Comparison of ENCODE assay signal across 17 mouse cellular contexts in the genomic region with DNA sequence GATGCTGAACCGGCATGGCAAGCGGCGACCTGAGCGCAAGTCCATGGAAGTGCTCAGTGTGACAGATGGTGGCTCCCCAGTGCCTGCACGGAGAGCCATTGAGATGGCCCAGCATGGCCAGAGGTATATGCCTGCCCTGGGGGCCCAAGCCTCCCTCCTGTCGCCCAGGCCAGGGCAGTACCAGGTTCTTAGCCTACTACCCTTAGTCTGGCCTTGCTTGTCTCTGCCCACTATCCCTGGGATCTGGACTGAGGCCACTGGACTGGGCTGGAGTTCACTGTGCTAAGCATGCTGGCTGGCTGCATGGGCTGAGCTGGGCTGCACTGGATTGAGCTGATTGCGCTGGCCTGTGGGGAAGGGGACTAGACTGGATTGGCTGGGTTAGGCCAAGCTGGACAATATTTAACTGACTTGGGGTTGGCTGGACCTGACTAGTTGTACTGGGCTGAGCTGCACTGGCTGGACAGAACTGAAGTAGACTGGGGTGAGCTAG. TPM values are rescaled to one million over a fixed set of nuclear protein-coding genes. Genes with fewer than 3 reads are reported as not detected.
A peak's percentile ranks its signal among the peaks of the same experiment; 100 is the strongest.
DNase-seq lines count a peak whose midpoint lies in the region; ATAC-seq and TF ChIP-seq lines count a peak whose summit lies in the region.
"Had no signal": no experiment of that assay in that cellular context is flagged by ENCODE, and none has a peak within 500 bp of the region (broad histone marks: within the 10 kb centered on the region; RNA-seq: fewer than 3 reads in every experiment).

No protein-coding gene starts in this region.

- no peak overlapping the region for H3K4me2 ChIP-seq in kidney, embryonic 15.5 days
- H3K4me2 ChIP-seq in liver, embryonic 11.5 days: no peak overlapping the region
- H3K4me2 ChIP-seq in forebrain, postnatal 0 days (ENCODE audit: low read depth): no peak overlapping the region
- H3K4me2 ChIP-seq: embryonic facial prominence, embryonic 13.5 days; lung, embryonic 14.5 days; neural tube, embryonic 15.5 days had no signal

- ATAC-seq in kidney, embryonic 15.5 days (replicated peaks; ENCODE audit: low FRiP score): peak; percentile 76
- ATAC-seq in liver, embryonic 11.5 days (replicated peaks; ENCODE audit: low FRiP score): 0 out of 2 replicates have a peak, but pooled peaks have one; percentile 39
- no peak for ATAC-seq in forebrain, postnatal 0 days

- H3K4me3 ChIP-seq in kidney, embryonic 15.5 days (replicated peaks): no peak overlapping the region
- H3K4me3 ChIP-seq in liver, embryonic 11.5 days (ENCODE audit: low read depth, low read length): no peak overlapping the region
- no peak overlapping the region for H3K4me3 ChIP-seq in forebrain, postnatal 0 days (ENCODE audit: low read depth, low read length)
- H3K4me3 ChIP-seq in heart, embryonic 10.5 days: no peak overlapping the region
- H3K4me3 ChIP-seq: embryonic facial prominence, embryonic 13.5 days; forebrain, embryonic 10.5 days; heart, adult 2 months; neural tube, embryonic 15.5 days had no signal

- H3K9ac ChIP-seq in kidney, embryonic 15.5 days: no peak overlapping the region
- no peak overlapping the region for H3K9ac ChIP-seq in liver, embryonic 11.5 days (ENCODE audit: low read depth, low read length)
- no peak overlapping the region for H3K9ac ChIP-seq in forebrain, postnatal 0 days
- H3K9ac ChIP-seq: embryonic facial prominence, embryonic 13.5 days; lung, embryonic 14.5 days; neural tube, embryonic 15.5 days had no signal

- H3K27me3 ChIP-seq in kidney, embryonic 15.5 days: no peaks in the 10 kb centered on the region
- no peaks in the 10 kb centered on the region for H3K27me3 ChIP-seq in liver, embryonic 11.5 days (replicated peaks; ENCODE audit: control insufficient read depth, insufficient read depth, low read length)
- H3K27me3 ChIP-seq in forebrain, postnatal 0 days (ENCODE audit: insufficient read depth, low read length): no peaks in the 10 kb centered on the region
- 0 out of 2 replicates have a peak, but pooled peaks cover 9% of the 10 kb centered on the region for H3K27me3 ChIP-seq in heart, embryonic 10.5 days (ENCODE audit: insufficient read depth, poor library complexity, severe bottlenecking)
- H3K27me3 ChIP-seq: embryonic facial prominence, embryonic 13.5 days; neural tube, embryonic 15.5 days had no signal

- DNase-seq in cerebellum, adult 11-12 months: peak; percentile 69
- DNase-seq in cerebellum, postnatal 10 days: peak; percentile 70 to 77
- DNase-seq in liver, embryonic 11.5 days (ENCODE audit: low spot score): no peak
- DNase-seq in forebrain, postnatal 0 days: no peak
- DNase-seq in retina, embryonic 14.5 days (ENCODE audit: low spot score): no peak
- DNase-seq in layer of hippocampus, postnatal 10 days (ENCODE audit: low spot score in 2 of 2): no peak
- no peak for DNase-seq in heart, embryonic 10.5 days (ENCODE audit: low spot score)
- DNase-seq: adrenal gland, postnatal 14 days; heart, adult 2 months; layer of hippocampus, adult 9-11 months; lung, embryonic 14.5 days; right cerebral cortex, adult 18-20 months; thymus, adult 2 months had no signal

- H3K4me1 ChIP-seq in kidney, embryonic 15.5 days: peaks cover 4% of the 10 kb centered on the region; the same call in 1 of the 2 replicates
- no peaks in the 10 kb centered on the region for H3K4me1 ChIP-seq in liver, embryonic 11.5 days (replicated peaks; ENCODE audit: control insufficient read depth, insufficient read depth, low read length)
- no peaks in the 10 kb centered on the region for H3K4me1 ChIP-seq in forebrain, postnatal 0 days (ENCODE audit: insufficient read depth)
- H3K4me1 ChIP-seq in heart, embryonic 10.5 days: 0 out of 2 replicates have a peak, but pooled peaks cover 5% of the 10 kb centered on the region
- H3K4me1 ChIP-seq: embryonic facial prominence, embryonic 13.5 days; neural tube, embryonic 15.5 days had no signal

- H3K27ac ChIP-seq in kidney, embryonic 15.5 days: no peak overlapping the region
- no peak overlapping the region for H3K27ac ChIP-seq in liver, embryonic 11.5 days (ENCODE audit: low read depth, low read length)
- no peak overlapping the region for H3K27ac ChIP-seq in forebrain, postnatal 0 days (ENCODE audit: low read depth, low read length)
- no peak overlapping the region for H3K27ac ChIP-seq in heart, embryonic 10.5 days
- H3K27ac ChIP-seq: embryonic facial prominence, embryonic 13.5 days; forebrain, embryonic 10.5 days; heart, adult 2 months; neural tube, embryonic 15.5 days had no signal

- H3K9me3 ChIP-seq in kidney, embryonic 15.5 days (replicated peaks): no peaks in the 10 kb centered on the region
- no peaks in the 10 kb centered on the region for H3K9me3 ChIP-seq in liver, embryonic 11.5 days (ENCODE audit: control insufficient read depth, low read length)
- H3K9me3 ChIP-seq in forebrain, postnatal 0 days (ENCODE audit: low read length): no peaks in the 10 kb centered on the region
- H3K9me3 ChIP-seq in heart, embryonic 10.5 days: no peaks in the 10 kb centered on the region
- H3K9me3 ChIP-seq: embryonic facial prominence, embryonic 13.5 days; forebrain, embryonic 10.5 days; neural tube, embryonic 15.5 days had no signal

- no peak for TF ChIP-seq CTCF in forebrain, postnatal 0 days (IDR thresholded peaks at IDR 0.05; ENCODE audit: low read depth)

- 89% methylated on average over 7 of the region's 7 CpGs for WGBS in kidney, embryonic 15.5 days
- WGBS in liver, embryonic 11.5 days: 78% methylated on average over 7 of the region's 7 CpGs
- WGBS in forebrain, postnatal 0 days: 90% methylated on average over 7 of the region's 7 CpGs
- WGBS in heart, embryonic 10.5 days: 80% methylated on average over 7 of the region's 7 CpGs

- no peaks in the 10 kb centered on the region for H3K36me3 ChIP-seq in kidney, embryonic 15.5 days
- H3K36me3 ChIP-seq in liver, embryonic 11.5 days (ENCODE audit: control insufficient read depth, insufficient read depth, low read length): no peaks in the 10 kb centered on the region
- H3K36me3 ChIP-seq in forebrain, postnatal 0 days (ENCODE audit: insufficient read depth): peaks cover 92% of the 10 kb centered on the region
- no peaks in the 10 kb centered on the region for H3K36me3 ChIP-seq in heart, embryonic 10.5 days
- H3K36me3 ChIP-seq: embryonic facial prominence, embryonic 13.5 days had no signal

RNA-seq across cellular contexts. Expression of a gene that starts 38.8 kb away (rescaled TPM):
- polyA plus RNA-seq in kidney, embryonic 15.5 days (2015; fragmentation: Nextera tagmentation; extraction: Ambion mirVana): 0.74 and 0.86 TPM in 2 replicates
- polyA plus RNA-seq in liver, embryonic 11.5 days (2014; fragmentation: Nextera tagmentation; extraction: Ambion mirVana): 0.34 and 0.61 TPM in 2 replicates
- 107 and 132 TPM in 2 replicates for total RNA-seq in forebrain, postnatal 0 days (2014; rRNA removed)
- 15.8 and 18.3 TPM in 2 replicates for polyA plus RNA-seq in forebrain, postnatal 0 days (2015; fragmentation: Nextera tagmentation; extraction: Ambion mirVana)
- total RNA-seq in layer of hippocampus, postnatal 10 days (2021): 100 to 1,000 TPM; 166 to 172 TPM
- polyA plus RNA-seq in heart, embryonic 10.5 days (2016; fragmentation: Nextera tagmentation; extraction: Ambion mirVana): 0.12 and 0.19 TPM in 2 replicates

Comparison
In these comparisons a context has a peak if more than half of its experiments do, and no peak if none do; other contexts are left out.
1. DNase-seq: peak in cerebellum, adult 11-12 months (single experiment) and cerebellum, postnatal 10 days (2 of 2); none in liver, embryonic 11.5 days (single experiment), forebrain, postnatal 0 days (single experiment), retina, embryonic 14.5 days (single experiment), layer of hippocampus, postnatal 10 days (0 of 2) and heart, embryonic 10.5 days (single experiment).